Mouse (Mus musculus) MEL (cell line): Measurements from ENCODE around the gene Isoc2a.

ENCODE experiments used
- E2F4 ChIP-seq: IDR thresholded peaks from 2 replicates; pipeline ENCODE4 v1.6.1; 2011; ENCODE audit warnings: low read depth, low read length, improper control_type of control experiment, borderline replicate concordance
- HCFC1 ChIP-seq: IDR thresholded peaks from 2 replicates; pipeline ENCODE4 v1.6.1; 2012; ENCODE audit warnings: low read depth, mild to moderate bottlenecking, inconsistent platforms, low read length, improper control_type of control experiment, moderate library complexity
- MEF2A ChIP-seq: IDR thresholded peaks from 2 replicates; pipeline ENCODE4 v1.6.1; 2014; ENCODE audit warnings: low read depth, mild to moderate bottlenecking, inconsistent platforms, low read length, improper control_type of control experiment; ENCODE audit not compliant: poor library complexity, insufficient replicate concordance, severe bottlenecking; ENCODE audit errors: extremely low read depth
- POLR2A ChIP-seq, 2 experiments: IDR thresholded peaks; 2 replicates each; pipeline ENCODE4 v1.6.1; 2011 to 2012; ENCODE audit warnings: low read length in 2 of 2, mild to moderate bottlenecking in 2 of 2, control low read depth in 1 of 2, improper control_type of control experiment in 1 of 2, low read depth in 1 of 2, moderate library complexity in 1 of 2; ENCODE audit not compliant: control insufficient read depth in 1 of 2, insufficient read depth in 1 of 2, poor library complexity in 1 of 2
- TBP ChIP-seq: IDR thresholded peaks from 2 replicates; pipeline ENCODE4 v1.8.0; 2011; ENCODE audit warnings: low read depth, low read length, improper control_type of control experiment
- USF1 ChIP-seq: IDR thresholded peaks from 2 replicates; pipeline ENCODE4 v1.6.1; 2014; ENCODE audit warnings: low read depth, mild to moderate bottlenecking, inconsistent platforms, low read length, improper control_type of control experiment, moderate library complexity

DNA sequence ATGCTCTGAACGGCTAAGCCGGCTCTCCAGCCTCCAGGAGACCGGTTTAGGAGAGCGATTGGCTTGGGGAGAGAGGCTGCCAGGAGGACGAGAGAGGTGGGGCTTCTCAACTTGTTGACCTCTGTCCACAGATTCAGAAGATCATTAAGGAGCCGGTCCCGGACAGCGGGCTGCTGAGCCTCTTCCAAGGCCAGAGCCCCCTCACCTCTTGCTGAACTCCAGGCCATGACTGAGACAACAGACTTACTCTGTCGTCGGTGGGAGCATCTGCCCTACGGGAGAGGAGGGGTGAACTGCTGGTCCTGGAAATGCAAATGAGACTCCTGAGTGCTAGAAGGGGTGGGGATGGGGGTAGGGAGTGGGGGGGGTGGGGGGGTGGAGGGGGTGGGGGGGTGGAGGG lies 18.2 kb downstream of the Isoc2a start:
- TF ChIP-seq MEF2A (no peak), POLR2A (IDR thresholded peaks at IDR 0.05; ENCODE audit: control insufficient read depth in 1 of 2, insufficient read depth in 1 of 2, low read depth in 1 of 2, low read length in 2 of 2, poor library complexity in 1 of 2) (no peak), E2F4 (no peak), USF1 (no peak), TBP (no peak), HCFC1 (no peak)
